Mouse (Mus musculus): ENCODE data around the gene Pigw. TPM values are rescaled to one million over a fixed set of nuclear protein-coding genes. Genes with fewer than 3 reads are reported as not detected.

Gene Pigw
- polyA plus RNA-seq, 1 experiment from 2014 or later: 2.3 TPM

- H3K27me3 ChIP-seq: no peaks in the 10 kb centered on the region
- peaks cover 16% of the 10 kb centered on the region for H3K4me1 ChIP-seq
- ATAC-seq: no peak
- WGBS: 53% methylated on average over 1 of the region's 1 CpGs
- no peak overlapping the region for H3K27ac ChIP-seq
- no peak overlapping the region for H3K9ac ChIP-seq
- H3K9me3 ChIP-seq (replicated peaks): no peaks in the 10 kb centered on the region
- peaks cover 8% of the 10 kb centered on the region; the same call in 1 of the 2 replicates for H3K36me3 ChIP-seq (ENCODE audit: poor library complexity, severe bottlenecking)
- no peak overlapping the region for H3K4me2 ChIP-seq
- H3K4me3 ChIP-seq: no peak overlapping the region
These were observed 6.8 kb downstream of the Pigw start for GRCm38 (mm10) chr11:84873042-84873833.

- no peaks in the 10 kb centered on the region for H3K27me3 ChIP-seq
- H3K27ac ChIP-seq: peak overlapping the region; percentile 98
- no peaks in the 10 kb centered on the region for H3K36me3 ChIP-seq (ENCODE audit: poor library complexity, severe bottlenecking)
- no peaks in the 10 kb centered on the region for H3K9me3 ChIP-seq (replicated peaks)
- peak overlapping the region; percentile 90 for H3K9ac ChIP-seq
- H3K4me1 ChIP-seq: peaks cover 28% of the 10 kb centered on the region
- H3K4me3 ChIP-seq: peak overlapping the region; percentile 86
- peak overlapping the region; percentile 72 for H3K4me2 ChIP-seq
- 84% methylated on average over 4 of the region's 4 CpGs for WGBS
- ATAC-seq: no peak
These were observed 8.5 kb downstream of the Pigw start for GRCm38 (mm10) chr11:84871548-84872069.

GRCm38 (mm10) chr11:84871046-84871445, 9.0 kb downstream of the Pigw start:
- Histone ChIP-seq H3K27ac (peak overlapping the region; percentile 98), H3K9ac (peak overlapping the region; percentile 90), H3K4me2 (peak overlapping the region; percentile 72), H3K4me3 (peak overlapping the region; percentile 86), H3K4me1 (peaks cover 30% of the 10 kb centered on the region), H3K9me3 (replicated peaks) (no peaks in the 10 kb centered on the region), H3K27me3 (no peaks in the 10 kb centered on the region), H3K36me3 (ENCODE audit: poor library complexity, severe bottlenecking) (no peaks in the 10 kb centered on the region)
- peak; percentile 23 for ATAC-seq
- WGBS: 1% methylated on average over 10 of the region's 10 CpGs

- peak; percentile 82 for ATAC-seq
- Histone ChIP-seq H3K9me3 (replicated peaks) (no peaks in the 10 kb centered on the region), H3K36me3 (ENCODE audit: poor library complexity, severe bottlenecking) (no peaks in the 10 kb centered on the region), H3K4me1 (peaks cover 33% of the 10 kb centered on the region), H3K4me2 (peak within 1 kb of the TSS; percentile 86), H3K27ac (peak within 1 kb of the TSS; percentile 98), H3K27me3 (no peaks in the 10 kb centered on the region), H3K4me3 (peak within 1 kb of the TSS; percentile 86), H3K9ac (peak within 1 kb of the TSS; percentile 94)
- under 1% methylated on average over 44 of the region's 62 CpGs for whole genome bisulfite sequencing
These were observed 9.6 kb downstream of the Pigw start, which contains the start of gene Ggnbp2 for GRCm38 (mm10) chr11:84870337-84871043. Ggnbp2 (minus strand) TSS chr11:84870817.

GRCm38 (mm10) chr11:84869537-84870232, 10.4 kb downstream of the Pigw start:
- Histone ChIP-seq H3K9me3 (replicated peaks) (no peaks in the 10 kb centered on the region), H3K4me1 (peaks cover 33% of the 10 kb centered on the region), H3K4me3 (peak overlapping the region; percentile 86), H3K27ac (peak overlapping the region; percentile 96), H3K36me3 (ENCODE audit: poor library complexity, severe bottlenecking) (no peaks in the 10 kb centered on the region), H3K9ac (peak overlapping the region; percentile 94), H3K27me3 (no peaks in the 10 kb centered on the region), H3K4me2 (peak overlapping the region; percentile 86)
- WGBS: under 1% methylated on average over 53 of the region's 61 CpGs
- peak; percentile 93 for ATAC-seq

- peak overlapping the region; percentile 86 for H3K4me2 ChIP-seq
- no peaks in the 10 kb centered on the region for H3K27me3 ChIP-seq
- H3K4me1 ChIP-seq: peaks cover 33% of the 10 kb centered on the region
- H3K27ac ChIP-seq: peak overlapping the region; percentile 96; the same call in 1 of the 2 replicates
- H3K9ac ChIP-seq: peak overlapping the region; percentile 94
- H3K9me3 ChIP-seq (replicated peaks): no peaks in the 10 kb centered on the region
- H3K36me3 ChIP-seq (ENCODE audit: poor library complexity, severe bottlenecking): no peaks in the 10 kb centered on the region
- no peak for ATAC-seq
- WGBS: 23% methylated on average over 7 of the region's 7 CpGs
- peak overlapping the region; percentile 86 for H3K4me3 ChIP-seq
These were observed 11.3 kb downstream of the Pigw start for GRCm38 (mm10) chr11:84868786-84869259.

- H3K27me3 ChIP-seq: no peaks in the 10 kb centered on the region
- no peak for ATAC-seq
- 87% methylated on average over 2 of the region's 2 CpGs for WGBS
- H3K9me3 ChIP-seq (replicated peaks): no peaks in the 10 kb centered on the region
- H3K27ac ChIP-seq: no peak overlapping the region
- peaks cover 33% of the 10 kb centered on the region for H3K4me1 ChIP-seq
- H3K9ac ChIP-seq: 0 out of 2 replicates have a peak overlapping the region, but pooled peaks have one; percentile 26
- no peak overlapping the region for H3K4me3 ChIP-seq
- H3K4me2 ChIP-seq: no peak overlapping the region; the same call in 1 of the 2 replicates
- no peaks in the 10 kb centered on the region for H3K36me3 ChIP-seq (ENCODE audit: poor library complexity, severe bottlenecking)
These were observed 12.5 kb downstream of the Pigw start for GRCm38 (mm10) chr11:84867586-84867985.

- H3K27me3 ChIP-seq: no peaks in the 10 kb centered on the region
- no peak for ATAC-seq
- no peak overlapping the region for H3K27ac ChIP-seq
- 80% methylated on average over 2 of the region's 2 CpGs for WGBS
- H3K4me3 ChIP-seq: no peak overlapping the region
- peaks cover 11% of the 10 kb centered on the region for H3K36me3 ChIP-seq (ENCODE audit: poor library complexity, severe bottlenecking)
- H3K9me3 ChIP-seq (replicated peaks): no peaks in the 10 kb centered on the region
- H3K9ac ChIP-seq: no peak overlapping the region
- no peak overlapping the region for H3K4me2 ChIP-seq
- peaks cover 26% of the 10 kb centered on the region for H3K4me1 ChIP-seq
These were observed 14.8 kb downstream of the Pigw start for GRCm38 (mm10) chr11:84865268-84865667.

GRCm38 (mm10) chr11:84855285-84855684, 24.8 kb downstream of the Pigw start:
- Histone ChIP-seq H3K27me3 (no peaks in the 10 kb centered on the region), H3K4me1 (no peaks in the 10 kb centered on the region), H3K4me2 (no peak overlapping the region), H3K9ac (no peak overlapping the region), H3K4me3 (no peak overlapping the region), H3K27ac (no peak overlapping the region), H3K9me3 (replicated peaks) (no peaks in the 10 kb centered on the region), H3K36me3 (ENCODE audit: poor library complexity, severe bottlenecking) (peaks cover 69% of the 10 kb centered on the region)
- WGBS: 93% methylated on average over 6 of the region's 6 CpGs
- ATAC-seq: no peak

GRCm38 (mm10) chr11:84847475-84848090, 32.5 kb downstream of the Pigw start:
- peaks cover 75% of the 10 kb centered on the region for H3K36me3 ChIP-seq (ENCODE audit: poor library complexity, severe bottlenecking)
- H3K9me3 ChIP-seq (replicated peaks): no peaks in the 10 kb centered on the region
- H3K27ac ChIP-seq: no peak overlapping the region
- WGBS: 89% methylated on average over 7 of the region's 7 CpGs
- ATAC-seq: no peak
- H3K4me2 ChIP-seq: no peak overlapping the region
- H3K27me3 ChIP-seq: no peaks in the 10 kb centered on the region
- H3K9ac ChIP-seq: no peak overlapping the region
- no peaks in the 10 kb centered on the region for H3K4me1 ChIP-seq
- no peak overlapping the region for H3K4me3 ChIP-seq

GRCm38 (mm10) chr11:84846741-84847474, 33.2 kb downstream of the Pigw start:
- 96% methylated on average over 15 of the region's 15 CpGs for WGBS
- Histone ChIP-seq H3K36me3 (ENCODE audit: poor library complexity, severe bottlenecking) (peaks cover 73% of the 10 kb centered on the region), H3K27ac (no peak overlapping the region), H3K27me3 (no peaks in the 10 kb centered on the region), H3K9me3 (replicated peaks) (no peaks in the 10 kb centered on the region), H3K4me2 (no peak overlapping the region), H3K4me1 (no peaks in the 10 kb centered on the region), H3K4me3 (no peak overlapping the region), H3K9ac (no peak overlapping the region)
- no peak for ATAC-seq
